ENCODE assay signal across 10 mouse cellular contexts in genomic region chr9:51927680-51928079, GRCm38 (mm10). TPM values are rescaled to one million over a fixed set of nuclear protein-coding genes. Genes with fewer than 3 reads are reported as not detected.
DNase-seq lines count a peak whose midpoint lies in the region; ATAC-seq and TF ChIP-seq lines count a peak whose summit lies in the region.
"Had no signal": no experiment of that assay in that cellular context is flagged by ENCODE, and none has a peak within 500 bp of the region (broad histone marks: within the 10 kb centered on the region; RNA-seq: fewer than 3 reads in every experiment).

No protein-coding gene starts in this region.

- TF ChIP-seq CTCF in kidney, adult 2 months (conservative IDR thresholded peaks at IDR 0.05; ENCODE audit: insufficient read depth, insufficient read length, low read depth, low read length), result no peak

- H3K27me3 ChIP-seq in embryonic facial prominence, embryonic 11.5 days (ENCODE audit: control insufficient read depth, insufficient read depth, low read length), result no peaks in the 10 kb centered on the region
- H3K27me3 ChIP-seq in embryonic facial prominence, embryonic 10.5 days (replicated peaks; ENCODE audit: low read depth, poor library complexity, severe bottlenecking), result no peaks in the 10 kb centered on the region
- H3K27me3 ChIP-seq in kidney, embryonic 15.5 days, result no peaks in the 10 kb centered on the region
- H3K27me3 ChIP-seq in kidney, adult 2 months (replicated peaks; ENCODE audit: control insufficient read depth, insufficient read depth, low read length), result no peaks in the 10 kb centered on the region

- H3K9me3 ChIP-seq in embryonic facial prominence, embryonic 11.5 days (replicated peaks; ENCODE audit: control insufficient read depth, low read length), result no peaks in the 10 kb centered on the region
- H3K9me3 ChIP-seq in embryonic facial prominence, embryonic 10.5 days, result no peaks in the 10 kb centered on the region
- no peaks in the 10 kb centered on the region for H3K9me3 ChIP-seq in kidney, embryonic 15.5 days (replicated peaks)

- no peak overlapping the region for H3K4me2 ChIP-seq in embryonic facial prominence, embryonic 11.5 days (ENCODE audit: low read depth, low read length)
- peak overlapping the region; percentile 27 for H3K4me2 ChIP-seq in kidney, embryonic 15.5 days

- H3K4me3 ChIP-seq in embryonic facial prominence, embryonic 11.5 days (ENCODE audit: low read depth, low read length), result no peak overlapping the region
- H3K4me3 ChIP-seq in embryonic facial prominence, embryonic 10.5 days, result no peak overlapping the region
- no peak overlapping the region for H3K4me3 ChIP-seq in kidney, embryonic 15.5 days (replicated peaks)
- H3K4me3 ChIP-seq in kidney, adult 2 months (ENCODE audit: insufficient read depth, low read depth, low read length), result no peak overlapping the region

- TF ChIP-seq POLR2A in kidney, adult 2 months (IDR thresholded peaks at IDR 0.05; ENCODE audit: low read depth, low read length), result no peak

- 0 out of 2 replicates have a peak overlapping the region, but pooled peaks have one; percentile 3 for H3K27ac ChIP-seq in embryonic facial prominence, embryonic 11.5 days (replicated peaks; ENCODE audit: low read depth, low read length)
- H3K27ac ChIP-seq in embryonic facial prominence, embryonic 10.5 days (replicated peaks), result no peak overlapping the region; the same call in 1 of the 2 replicates
- H3K27ac ChIP-seq in kidney, embryonic 15.5 days, result no peak overlapping the region
- no peak overlapping the region for H3K27ac ChIP-seq in kidney, adult 2 months (ENCODE audit: insufficient read depth, low read depth, low read length)

- no peaks in the 10 kb centered on the region for H3K36me3 ChIP-seq in embryonic facial prominence, embryonic 11.5 days (replicated peaks; ENCODE audit: control insufficient read depth, insufficient read depth, low read depth, low read length)
- no peaks in the 10 kb centered on the region for H3K36me3 ChIP-seq in embryonic facial prominence, embryonic 10.5 days (replicated peaks)
- no peaks in the 10 kb centered on the region for H3K36me3 ChIP-seq in kidney, embryonic 15.5 days
- no peaks in the 10 kb centered on the region for H3K36me3 ChIP-seq in kidney, adult 2 months (ENCODE audit: control insufficient read depth, insufficient read depth, low read length)

- no peaks in the 10 kb centered on the region for H3K4me1 ChIP-seq in embryonic facial prominence, embryonic 11.5 days (ENCODE audit: control insufficient read depth, insufficient read depth, low read length)
- H3K4me1 ChIP-seq in embryonic facial prominence, embryonic 10.5 days, result peaks cover 20% of the 10 kb centered on the region
- H3K4me1 ChIP-seq in kidney, embryonic 15.5 days, result peaks cover 5% of the 10 kb centered on the region
- H3K4me1 ChIP-seq in kidney, adult 2 months (ENCODE audit: control insufficient read depth, insufficient read depth, low read length), result no peaks in the 10 kb centered on the region

- 72% methylated on average over 3 of the region's 3 CpGs for WGBS in embryonic facial prominence, embryonic 11.5 days
- 77% methylated on average over 3 of the region's 3 CpGs for WGBS in embryonic facial prominence, embryonic 10.5 days
- 38% methylated on average over 3 of the region's 3 CpGs for WGBS in kidney, embryonic 15.5 days
- 65% methylated on average over 3 of the region's 3 CpGs for whole genome bisulfite sequencing in kidney, adult 2 months

- no peak for DNase-seq in embryonic facial prominence, embryonic 11.5 days (ENCODE audit: low spot score)
- no peak for DNase-seq in embryonic facial prominence, embryonic 10.5 days (ENCODE audit: low spot score)
- no peak for DNase-seq in kidney, adult 2 months
- peak; percentile 37 for DNase-seq in testis, postnatal 10 days (ENCODE audit: low spot score)
- no peak for DNase-seq in testis, postnatal 14 days (ENCODE audit: low spot score)
- DNase-seq in left cerebral cortex, adult 18-20 months (ENCODE audit: low spot score in 2 of 2), result no peak
- DNase-seq in gastrocnemius, adult 8-10 months (ENCODE audit: low spot score in 2 of 2), result no peak
- DNase-seq: adrenal gland, postnatal 36 days; kidney, postnatal 36 days had no signal

- ATAC-seq in embryonic facial prominence, embryonic 11.5 days (replicated peaks; ENCODE audit: insufficient number of reproducible peaks, low FRiP score, low TSS enrichment, low read depth), result no peak
- no peak for ATAC-seq in kidney, embryonic 15.5 days (replicated peaks; ENCODE audit: low FRiP score)

- H3K9ac ChIP-seq in embryonic facial prominence, embryonic 11.5 days (replicated peaks; ENCODE audit: low read length), result no peak overlapping the region
- H3K9ac ChIP-seq in kidney, embryonic 15.5 days, result no peak overlapping the region

RNA-seq across cellular contexts. Expression of gene Fdx1, which starts 35.7 kb away (rescaled TPM):
- polyA plus RNA-seq in embryonic facial prominence, embryonic 11.5 days (2014; fragmentation: Nextera tagmentation; extraction: Ambion mirVana), result 64.0 and 65.0 TPM in 2 replicates
- polyA plus RNA-seq in embryonic facial prominence, embryonic 10.5 days (2016; fragmentation: Nextera tagmentation; extraction: Ambion mirVana), result 53.9 and 59.5 TPM in 2 replicates
- polyA plus RNA-seq in kidney, embryonic 15.5 days (2015; fragmentation: Nextera tagmentation; extraction: Ambion mirVana), result 105 and 129 TPM in 2 replicates
- polyA plus RNA-seq in kidney, adult 2 months (2012; rRNA removed), result 156 and 211 TPM in 2 replicates
- total RNA-seq in left cerebral cortex, adult 18-20 months (2021), result 10 to 100 TPM; 19.3 to 20.2 TPM
- 10 to 100 TPM; 33.4 to 42.6 (median 37.6) TPM for total RNA-seq in gastrocnemius, adult 8-10 months (2022)
